Mouse (Mus musculus) kidney, adult 11 months (tissue): ENCODE data around the gene Aldh4a1.
A peak's percentile ranks its signal among the peaks of the same experiment; 100 is the strongest.

Experiments
- DNase-seq: peaks from one replicate; pipeline ENCODE4 v3.0.0; 2022

The Aldh4a1 gene

GRCm38 (mm10) chr4:139592895-139593294 is 29.8 kb upstream of the Aldh4a1 start:
- no peak for DNase-seq

- no peak for DNase-seq
Measured at GRCm38 (mm10) chr4:139593383-139593782, 29.3 kb upstream of the Aldh4a1 start.

- DNase-seq, result no peak
Measured at GRCm38 (mm10) chr4:139594062-139594461, 28.6 kb upstream of the Aldh4a1 start.

GRCm38 (mm10) chr4:139596715-139597114 is 26.0 kb upstream of the Aldh4a1 start:
- DNase-seq, result no peak

- no peak for DNase-seq
Measured at GRCm38 (mm10) chr4:139597286-139598284, 25.1 kb upstream of the Aldh4a1 start.

- DNase-seq, result no peak
Measured at GRCm38 (mm10) chr4:139598356-139598755, 24.3 kb upstream of the Aldh4a1 start.

GRCm38 (mm10) chr4:139598950-139599518 is 23.6 kb upstream of the Aldh4a1 start:
- peak; percentile 90 for DNase-seq

GRCm38 (mm10) chr4:139601519-139602356 is 20.9 kb upstream of the Aldh4a1 start:
- no peak for DNase-seq

GRCm38 (mm10) chr4:139602357-139603244 is 20.1 kb upstream of the Aldh4a1 start, which contains the start of gene Gm21969:
TSS of gene Gm21969 (plus strand) at chr4:139603186.
- no peak for DNase-seq

GRCm38 (mm10) chr4:139605216-139605615 is 17.4 kb upstream of the Aldh4a1 start:
- no peak for DNase-seq

GRCm38 (mm10) chr4:139606732-139607131 is 15.9 kb upstream of the Aldh4a1 start:
- DNase-seq, result no peak

- DNase-seq, result no peak
Measured at GRCm38 (mm10) chr4:139608975-139609374, 13.7 kb upstream of the Aldh4a1 start.

- DNase-seq, result no peak
Measured at GRCm38 (mm10) chr4:139610954-139611353, 11.7 kb upstream of the Aldh4a1 start.

GRCm38 (mm10) chr4:139611542-139611953 is 11.1 kb upstream of the Aldh4a1 start:
- DNase-seq, result peak; percentile 65

- DNase-seq, result no peak
Measured at GRCm38 (mm10) chr4:139614524-139615260, 8.0 kb upstream of the Aldh4a1 start.

GRCm38 (mm10) chr4:139616276-139617000 is 6.2 kb upstream of the Aldh4a1 start:
- peak; percentile 71 for DNase-seq

- no peak for DNase-seq
Measured at GRCm38 (mm10) chr4:139617001-139617364, 5.7 kb upstream of the Aldh4a1 start.

- DNase-seq, result no peak
Measured at GRCm38 (mm10) chr4:139619765-139620164, 2.9 kb upstream of the Aldh4a1 start.

GRCm38 (mm10) chr4:139623434-139624115 is 909 bp downstream of the Aldh4a1 start:
- peak; percentile 59 for DNase-seq

GRCm38 (mm10) chr4:139624116-139624489 is 1.4 kb downstream of the Aldh4a1 start:
- DNase-seq, result peak; percentile 88
